Mouse (Mus musculus): Measurements from ENCODE around the gene Bhlhe40. TPM values are rescaled to one million over a fixed set of nuclear protein-coding genes. Genes with fewer than 3 reads are reported as not detected.

Bhlhe40 gene
- polyA plus RNA-seq, 1 experiment from 2014 or later: 14.9 TPM

- no peak overlapping the region for H3K4me2 ChIP-seq (replicated peaks; ENCODE audit: low read depth, low read length)
- ATAC-seq (no peak), DNase-seq (ENCODE audit: low spot score) (no peak)
- TF ChIP-seq CTCF (IDR thresholded peaks at IDR 0.05): no peak
- TF ChIP-seq EP300 (IDR thresholded peaks at IDR 0.05): no peak
- 70% methylated on average over 5 of the region's 5 CpGs for WGBS
- H3K4me1 ChIP-seq (ENCODE audit: insufficient read depth, low read depth, low read length): peaks cover 10% of the 10 kb centered on the region; the same call in 1 of the 2 replicates
- H3K9me3 ChIP-seq (ENCODE audit: low read length): no peaks in the 10 kb centered on the region
- H3K27me3 ChIP-seq (replicated peaks; ENCODE audit: insufficient read depth, low read length): no peaks in the 10 kb centered on the region
- peaks cover 11% of the 10 kb centered on the region; the same call in 1 of the 2 replicates for H3K36me3 ChIP-seq (ENCODE audit: insufficient read depth, low read length)
- H3K4me3 ChIP-seq (ENCODE audit: low read depth, low read length): no peak overlapping the region
- no peak overlapping the region for H3K27ac ChIP-seq (ENCODE audit: low read length)
- H3K9ac ChIP-seq (replicated peaks; ENCODE audit: low read depth): no peak overlapping the region
Observed at GRCm38 (mm10) chr6:108665587-108665986, 5.2 kb downstream of the Bhlhe40 start.

GRCm38 (mm10) chr6:108666648-108667488, 6.4 kb downstream of the Bhlhe40 start:
- ATAC-seq (no peak), DNase-seq (ENCODE audit: low spot score) (no peak)
- no peak overlapping the region for H3K4me2 ChIP-seq (replicated peaks; ENCODE audit: low read depth, low read length)
- no peaks in the 10 kb centered on the region for H3K27me3 ChIP-seq (replicated peaks; ENCODE audit: insufficient read depth, low read length)
- no peak overlapping the region for H3K27ac ChIP-seq (ENCODE audit: low read length)
- no peak overlapping the region for H3K4me3 ChIP-seq (ENCODE audit: low read depth, low read length)
- peaks cover 11% of the 10 kb centered on the region; the same call in 1 of the 2 replicates for H3K36me3 ChIP-seq (ENCODE audit: insufficient read depth, low read length)
- H3K9ac ChIP-seq (replicated peaks; ENCODE audit: low read depth): no peak overlapping the region
- peaks cover 10% of the 10 kb centered on the region; the same call in 1 of the 2 replicates for H3K4me1 ChIP-seq (ENCODE audit: insufficient read depth, low read depth, low read length)
- WGBS: 82% methylated on average over 12 of the region's 12 CpGs
- TF ChIP-seq EP300 (IDR thresholded peaks at IDR 0.05) (no peak), CTCF (IDR thresholded peaks at IDR 0.05) (no peak)
- no peaks in the 10 kb centered on the region for H3K9me3 ChIP-seq (ENCODE audit: low read length)

GRCm38 (mm10) chr6:108667599-108668021, 7.2 kb downstream of the Bhlhe40 start:
- no peaks in the 10 kb centered on the region for H3K9me3 ChIP-seq (ENCODE audit: low read length)
- no peak overlapping the region for H3K9ac ChIP-seq (replicated peaks; ENCODE audit: low read depth)
- no peak overlapping the region for H3K4me3 ChIP-seq (ENCODE audit: low read depth, low read length)
- TF ChIP-seq EP300 (IDR thresholded peaks at IDR 0.05) (no peak), CTCF (IDR thresholded peaks at IDR 0.05) (no peak)
- peak; percentile 23 for ATAC-seq
- DNase-seq (ENCODE audit: low spot score): no peak
- 17% methylated on average over 6 of the region's 6 CpGs for WGBS
- H3K27me3 ChIP-seq (replicated peaks; ENCODE audit: insufficient read depth, low read length): no peaks in the 10 kb centered on the region
- peak overlapping the region; percentile 81 for H3K27ac ChIP-seq (ENCODE audit: low read length)
- peaks cover 11% of the 10 kb centered on the region; the same call in 1 of the 2 replicates for H3K36me3 ChIP-seq (ENCODE audit: insufficient read depth, low read length)
- peak overlapping the region; percentile 52; the same call in 1 of the 2 replicates for H3K4me2 ChIP-seq (replicated peaks; ENCODE audit: low read depth, low read length)
- peaks cover 10% of the 10 kb centered on the region; the same call in 1 of the 2 replicates for H3K4me1 ChIP-seq (ENCODE audit: insufficient read depth, low read depth, low read length)

GRCm38 (mm10) chr6:108668321-108668786, 7.9 kb downstream of the Bhlhe40 start:
- TF ChIP-seq CTCF (IDR thresholded peaks at IDR 0.05) (peak; percentile 19; the same call in 1 of the 2 replicates), EP300 (IDR thresholded peaks at IDR 0.05) (peak; percentile 95)
- under 1% methylated on average over 30 of the region's 30 CpGs for WGBS
- no peaks in the 10 kb centered on the region for H3K27me3 ChIP-seq (replicated peaks; ENCODE audit: insufficient read depth, low read length)
- peak overlapping the region; percentile 37; the same call in 1 of the 2 replicates for H3K9ac ChIP-seq (replicated peaks; ENCODE audit: low read depth)
- peaks cover 10% of the 10 kb centered on the region; the same call in 1 of the 2 replicates for H3K4me1 ChIP-seq (ENCODE audit: insufficient read depth, low read depth, low read length)
- H3K4me2 ChIP-seq (replicated peaks; ENCODE audit: low read depth, low read length): peak overlapping the region; percentile 52
- ATAC-seq (peak; percentile 97), DNase-seq (ENCODE audit: low spot score) (peak; percentile 95)
- peaks cover 11% of the 10 kb centered on the region; the same call in 1 of the 2 replicates for H3K36me3 ChIP-seq (ENCODE audit: insufficient read depth, low read length)
- no peaks in the 10 kb centered on the region for H3K9me3 ChIP-seq (ENCODE audit: low read length)
- H3K4me3 ChIP-seq (ENCODE audit: low read depth, low read length): peak overlapping the region; percentile 3; the same call in 1 of the 2 replicates
- H3K27ac ChIP-seq (ENCODE audit: low read length): peak overlapping the region; percentile 81

GRCm38 (mm10) chr6:108670276-108670675, 9.8 kb downstream of the Bhlhe40 start:
- H3K9me3 ChIP-seq (ENCODE audit: low read length): no peaks in the 10 kb centered on the region
- WGBS: 70% methylated on average over 3 of the region's 3 CpGs
- TF ChIP-seq EP300 (IDR thresholded peaks at IDR 0.05): no peak
- no peak for TF ChIP-seq CTCF (IDR thresholded peaks at IDR 0.05)
- H3K36me3 ChIP-seq (ENCODE audit: insufficient read depth, low read length): peaks cover under 1% of the 10 kb centered on the region; the same call in 1 of the 2 replicates
- no peaks in the 10 kb centered on the region for H3K27me3 ChIP-seq (replicated peaks; ENCODE audit: insufficient read depth, low read length)
- no peak overlapping the region for H3K4me2 ChIP-seq (replicated peaks; ENCODE audit: low read depth, low read length)
- DNase-seq (ENCODE audit: low spot score) (no peak), ATAC-seq (no peak)
- peaks cover 10% of the 10 kb centered on the region; the same call in 1 of the 2 replicates for H3K4me1 ChIP-seq (ENCODE audit: insufficient read depth, low read depth, low read length)
- no peak overlapping the region for H3K27ac ChIP-seq (ENCODE audit: low read length)
- no peak overlapping the region for H3K4me3 ChIP-seq (ENCODE audit: low read depth, low read length)
- no peak overlapping the region for H3K9ac ChIP-seq (replicated peaks; ENCODE audit: low read depth)

GRCm38 (mm10) chr6:108670821-108671220, 10.4 kb downstream of the Bhlhe40 start:
- no peaks in the 10 kb centered on the region for H3K36me3 ChIP-seq (ENCODE audit: insufficient read depth, low read length)
- 68% methylated on average over 3 of the region's 3 CpGs for WGBS
- no peak overlapping the region for H3K4me2 ChIP-seq (replicated peaks; ENCODE audit: low read depth, low read length)
- no peaks in the 10 kb centered on the region for H3K27me3 ChIP-seq (replicated peaks; ENCODE audit: insufficient read depth, low read length)
- no peaks in the 10 kb centered on the region for H3K9me3 ChIP-seq (ENCODE audit: low read length)
- TF ChIP-seq CTCF (IDR thresholded peaks at IDR 0.05) (no peak), EP300 (IDR thresholded peaks at IDR 0.05) (no peak)
- ATAC-seq (no peak), DNase-seq (ENCODE audit: low spot score) (no peak)
- H3K27ac ChIP-seq (ENCODE audit: low read length): no peak overlapping the region
- H3K9ac ChIP-seq (replicated peaks; ENCODE audit: low read depth): no peak overlapping the region
- H3K4me3 ChIP-seq (ENCODE audit: low read depth, low read length): no peak overlapping the region
- H3K4me1 ChIP-seq (ENCODE audit: insufficient read depth, low read depth, low read length): peaks cover 10% of the 10 kb centered on the region; the same call in 1 of the 2 replicates

Measured in lung, postnatal 0 days (tissue).